Mouse (Mus musculus): ENCODE data around the gene Inpp4b.

The Inpp4b gene

GRCm38 (mm10) chr8:81463762-81464161, 121.4 kb downstream of the Inpp4b start:
- in situ Hi-C loops (cut with MboI, MseI), result no loop called here

DNA sequence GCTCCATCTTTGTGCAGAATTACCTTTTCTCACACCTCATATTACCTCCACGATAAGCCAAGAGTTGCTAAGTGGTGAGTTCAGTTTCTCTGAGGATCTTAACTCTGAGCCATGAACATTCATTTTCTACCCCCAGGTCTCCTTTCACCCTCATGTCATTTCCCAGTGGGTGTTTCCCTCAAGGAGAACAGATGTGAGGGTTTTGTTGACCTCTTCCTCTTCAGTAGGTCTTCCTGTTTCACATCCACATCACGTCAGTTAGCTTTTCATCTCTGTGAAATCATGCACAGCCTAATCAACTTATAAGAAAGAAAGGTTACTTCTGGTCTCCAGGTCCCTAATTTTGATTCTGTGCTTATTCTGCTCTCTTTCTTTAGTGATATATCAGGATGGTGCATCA, 124.4 kb downstream of the Inpp4b start:
- in situ Hi-C loops (cut with MboI, MseI), result no loop called here

- in situ Hi-C loops (cut with MboI, MseI), result loop anchor here in 1 of 2 experiments (25.0 kb wide), 1 partner anchor 284 kb away; no protein-coding TSS in a partner anchor
Observed at GRCm38 (mm10) chr8:81478674-81479073, 136.3 kb downstream of the Inpp4b start.

GRCm38 (mm10) chr8:81483834-81484233, 141.5 kb downstream of the Inpp4b start:
- in situ Hi-C loops (cut with MboI, MseI), result loop anchor here in 1 of 2 experiments (25.0 kb wide), 1 partner anchor 278 kb away; no protein-coding TSS in a partner anchor

- in situ Hi-C loops (cut with MboI, MseI), result loop anchor here in 1 of 2 experiments (25.0 kb wide), 1 partner anchor 277 kb away; no protein-coding TSS in a partner anchor
Observed at GRCm38 (mm10) chr8:81485626-81486025, 143.3 kb downstream of the Inpp4b start.

DNA sequence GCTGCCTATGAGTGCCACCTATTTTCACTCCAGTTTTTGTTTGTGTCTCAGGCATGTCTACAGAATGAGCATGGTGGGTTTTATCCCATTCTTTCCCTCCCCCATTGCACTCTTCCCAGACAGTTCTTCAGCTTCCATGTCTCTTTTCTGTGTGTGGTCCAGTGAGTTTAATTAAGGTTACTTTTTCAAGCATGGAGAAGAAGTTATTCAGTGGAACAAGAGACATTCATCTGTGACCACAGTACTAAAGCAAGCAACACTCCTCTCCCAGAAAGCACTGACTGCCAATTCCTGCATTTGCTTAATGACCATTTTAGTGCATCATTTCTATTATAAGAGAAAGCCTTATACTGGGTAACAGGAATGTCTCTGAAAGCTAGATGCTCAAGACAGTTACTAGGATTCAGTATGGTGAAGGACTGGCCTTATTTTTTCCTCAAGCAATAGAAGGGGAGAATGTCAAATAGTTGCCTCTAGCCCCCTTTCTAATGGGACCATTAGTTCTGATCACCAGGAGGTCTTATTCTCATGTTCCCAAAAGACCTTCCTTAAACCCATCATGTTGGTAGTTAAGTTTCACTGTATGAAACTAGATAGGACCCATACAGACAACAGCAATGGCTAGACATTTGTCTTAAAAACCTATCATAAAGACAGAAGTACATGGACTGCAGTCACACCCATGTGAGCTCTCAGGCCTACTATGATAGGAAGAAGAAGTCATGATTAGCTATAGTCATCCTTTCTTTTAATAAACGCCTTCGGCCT, 147.7 kb downstream of the Inpp4b start:
- in situ Hi-C loops (cut with MboI, MseI), result loop anchor here (5.0 to 25.0 kb wide), 4 partner anchors 62 to 535 kb away; no protein-coding TSS in a partner anchor

- in situ Hi-C loops (cut with MboI, MseI), result loop anchor here (5.0 to 25.0 kb wide), 4 partner anchors 61 to 534 kb away; no protein-coding TSS in a partner anchor
Observed at GRCm38 (mm10) chr8:81491097-81491705, 148.8 kb downstream of the Inpp4b start.

- in situ Hi-C loops (cut with MboI, MseI), result loop anchor here (5.0 to 25.0 kb wide), 4 partner anchors 61 to 533 kb away; no protein-coding TSS in a partner anchor
Observed at GRCm38 (mm10) chr8:81491706-81492204, 149.4 kb downstream of the Inpp4b start.

DNA sequence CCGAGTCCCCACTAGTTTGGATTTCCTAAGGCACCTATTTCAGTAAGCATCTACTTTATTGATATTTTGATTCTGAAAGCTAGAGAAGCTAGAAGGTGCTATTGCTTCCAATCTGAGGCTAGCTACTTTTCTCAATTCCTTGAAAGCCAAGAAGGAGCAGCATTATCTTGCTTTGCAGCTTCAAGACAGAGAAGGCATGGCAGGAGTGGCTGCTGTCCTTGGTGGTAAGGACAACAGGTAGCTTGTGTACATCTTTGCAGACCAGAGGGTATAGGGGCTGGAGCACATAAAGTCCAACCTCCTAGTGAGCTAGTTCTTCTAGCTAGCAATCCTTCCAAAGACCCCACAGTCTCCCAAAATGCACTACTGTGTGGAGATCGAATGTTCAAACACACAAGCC, 152.5 kb downstream of the Inpp4b start:
- in situ Hi-C loops (cut with MboI, MseI), result loop anchor here (5.0 to 25.0 kb wide), 4 partner anchors 57 to 530 kb away; no protein-coding TSS in a partner anchor

DNA sequence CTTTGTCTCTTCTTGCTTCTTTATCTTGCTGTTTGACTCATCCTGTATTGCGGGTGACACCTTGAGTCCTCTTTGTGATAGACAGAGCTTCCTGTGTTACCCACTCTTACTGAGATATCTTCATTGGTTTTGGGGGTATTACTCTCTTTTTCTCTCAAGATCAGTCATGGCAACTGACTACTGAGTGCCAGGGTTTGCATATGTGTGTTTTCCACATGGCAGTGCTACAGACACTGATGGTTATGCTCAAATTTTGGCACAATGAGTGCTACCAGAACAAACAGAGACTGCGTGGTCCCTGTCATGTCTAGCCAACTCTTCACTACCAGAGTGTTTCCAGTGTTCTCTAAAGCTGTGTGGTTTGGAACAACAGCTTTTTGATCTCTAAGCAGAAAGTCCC, 155.3 kb downstream of the Inpp4b start:
- in situ Hi-C loops (cut with MboI, MseI), result loop anchor here (10.0 to 25.0 kb wide), 3 partner anchors 265 to 527 kb away; no protein-coding TSS in a partner anchor

- in situ Hi-C loops (cut with MboI, MseI), result no loop called here
Observed at GRCm38 (mm10) chr8:81502216-81502615, 159.9 kb downstream of the Inpp4b start.

- in situ Hi-C loops (cut with MboI, MseI), result no loop called here
Observed at GRCm38 (mm10) chr8:81502982-81503381, 160.6 kb downstream of the Inpp4b start.

- in situ Hi-C loops (cut with MboI, MseI), result loop anchor here in 1 of 2 experiments (10.0 kb wide), 1 partner anchor 1552 kb away; no protein-coding TSS in a partner anchor
Observed at GRCm38 (mm10) chr8:81512826-81513225, 170.5 kb downstream of the Inpp4b start.

DNA sequence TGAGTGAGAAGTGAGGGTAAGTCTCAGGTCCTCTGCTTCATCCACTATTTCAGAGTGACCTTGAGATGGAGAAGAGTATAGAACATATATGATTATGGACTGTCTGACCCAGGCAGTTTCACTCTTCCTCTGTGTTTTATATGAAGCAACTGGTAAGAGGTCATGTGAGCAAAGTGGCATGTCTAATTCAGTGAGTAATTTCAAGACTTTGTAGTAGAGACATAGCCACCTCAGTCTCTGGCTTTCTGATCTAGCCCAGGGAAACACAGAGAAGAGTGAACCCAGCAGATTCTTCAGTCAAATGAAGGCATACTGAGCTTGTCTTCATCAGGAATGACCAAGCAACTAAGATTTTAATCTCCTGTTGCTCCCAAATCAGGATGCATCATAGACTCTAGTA, 172.1 kb downstream of the Inpp4b start:
- in situ Hi-C loops (cut with MboI, MseI), result loop anchor here in 1 of 2 experiments (10.0 kb wide), 1 partner anchor 1550 kb away; no protein-coding TSS in a partner anchor

DNA sequence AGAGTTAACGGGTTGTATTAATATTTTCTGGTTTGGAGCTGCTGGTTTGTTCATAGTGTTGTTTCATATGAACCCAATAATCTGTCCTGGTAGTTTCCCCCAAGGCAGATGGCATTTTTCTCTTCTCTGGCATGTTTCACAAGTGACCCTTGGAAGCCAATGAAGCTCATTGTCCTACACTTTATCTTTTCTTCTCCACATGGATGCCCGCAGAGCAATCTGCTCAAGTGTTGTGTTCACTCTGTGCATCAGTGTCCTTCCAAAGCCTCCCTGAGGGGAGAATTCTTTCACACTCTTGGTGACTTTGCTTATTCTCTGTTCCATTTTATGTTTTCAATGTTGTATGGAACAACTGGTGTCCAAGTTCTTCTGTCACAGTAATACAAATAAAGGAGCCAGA, 179.7 kb downstream of the Inpp4b start:
- in situ Hi-C loops (cut with MboI, MseI), result no loop called here

DNA sequence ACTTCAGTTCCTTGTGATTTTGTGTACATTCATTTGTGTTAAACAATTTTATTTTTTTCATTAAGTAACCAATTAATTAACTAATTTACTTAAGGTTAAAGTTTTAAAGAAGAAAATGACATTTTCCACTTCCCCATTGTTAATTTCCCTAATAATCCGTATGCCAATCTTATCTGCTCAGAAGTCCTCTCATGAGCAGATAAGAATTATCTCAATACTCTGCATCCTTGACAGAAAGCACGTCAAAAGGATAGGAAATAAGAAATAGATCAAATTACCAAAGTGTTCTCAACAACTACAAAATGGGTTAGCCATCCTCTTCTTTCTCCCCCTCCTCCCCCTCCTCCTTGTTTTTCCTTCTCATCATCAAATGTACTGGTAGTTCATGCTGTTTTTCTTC, 182.2 kb downstream of the Inpp4b start:
- in situ Hi-C loops (cut with MboI, MseI), result no loop called here

- in situ Hi-C loops (cut with MboI, MseI), result no loop called here
Observed at GRCm38 (mm10) chr8:81527661-81528060, 185.3 kb downstream of the Inpp4b start.

DNA sequence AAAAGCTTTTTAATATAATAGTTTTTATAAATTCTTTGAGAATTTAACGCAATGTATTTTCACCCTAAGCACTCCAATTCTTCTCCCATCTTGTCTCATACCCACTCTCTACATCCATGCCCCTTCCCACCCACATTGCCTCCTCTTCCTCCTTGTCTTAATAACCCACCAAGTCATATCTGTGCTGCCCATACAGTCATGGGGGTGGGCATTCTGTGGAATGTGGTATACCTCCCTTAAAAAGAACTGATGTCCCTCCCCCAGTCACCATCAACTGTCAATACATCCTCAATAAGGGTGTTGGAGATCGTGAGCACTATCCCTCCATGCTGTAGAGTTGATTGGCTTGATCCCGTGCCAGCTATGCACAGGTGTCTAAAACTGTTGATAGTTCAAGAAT, 196.0 kb downstream of the Inpp4b start:
- in situ Hi-C loops (cut with MboI, MseI), result no loop called here

- in situ Hi-C loops (cut with MboI, MseI), result loop anchor here in 1 of 2 experiments (25.0 kb wide), 1 partner anchor 1779 kb away; the partner anchor contains the start of genes Elmod2 and Mgat4d
Observed at GRCm38 (mm10) chr8:81558550-81558949, 216.2 kb downstream of the Inpp4b start.

DNA sequence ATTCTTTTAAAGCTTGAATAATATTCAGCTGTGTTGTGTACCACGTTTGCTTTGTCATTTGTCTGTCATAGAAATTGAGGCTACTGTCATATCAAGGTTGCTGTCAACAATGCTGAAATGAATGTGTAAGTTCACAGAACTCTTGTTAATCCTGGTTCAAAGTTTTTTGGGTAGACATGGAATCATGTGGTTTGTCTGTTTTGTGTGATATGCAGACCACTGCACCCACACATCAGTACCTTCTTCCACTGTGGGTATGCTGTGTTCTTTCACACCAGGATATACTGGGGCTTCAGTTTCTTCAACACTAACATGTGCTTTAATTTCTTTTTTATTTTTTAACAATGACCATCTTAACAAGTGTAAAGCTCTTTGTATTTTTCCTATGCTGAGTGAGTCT, 220.0 kb downstream of the Inpp4b start:
- in situ Hi-C loops (cut with MboI, MseI), result loop anchor here (5.0 to 25.0 kb wide), 2 partner anchors 85 to 1775 kb away; partner anchors contain the start of genes Elmod2 (in 1 of the 2) and Mgat4d (in 1 of the 2)

GRCm38 (mm10) chr8:81565484-81565883, 223.1 kb downstream of the Inpp4b start:
- in situ Hi-C loops (cut with MboI, MseI), result loop anchor here in 1 of 2 experiments (25.0 kb wide), 1 partner anchor 1772 kb away; the partner anchor contains the start of genes Elmod2 and Mgat4d
